Mouse (Mus musculus): ENCODE data around the gene Olfr96.

Olfr96 gene

GRCm38 (mm10) chr17:37270702-37271092 lies 50.8 kb downstream of the Olfr96 start:
- DNase-seq (ENCODE audit: low spot score in 2 of 2) = no peak

- no peak for DNase-seq (ENCODE audit: low spot score in 2 of 2)
Measured at GRCm38 (mm10) chr17:37275626-37276248, 55.8 kb downstream of the Olfr96 start.
